Mouse (Mus musculus) ES-Bruce4 (cell line): ENCODE results near the gene Pde10a. TPM values are rescaled to one million over a fixed set of nuclear protein-coding genes. Genes with fewer than 3 reads are reported as not detected.

Experiments used
- H3K27ac ChIP-seq: 2 replicates; pipeline ENCODE4 v1.5.1; 2012; ENCODE audit warnings: low read length, inconsistent platforms; ENCODE audit not compliant: insufficient read depth
- H3K27me3 ChIP-seq: 2 replicates; pipeline ENCODE4 v1.6.1; 2012; ENCODE audit warnings: mild to moderate bottlenecking, low read length, inconsistent platforms; ENCODE audit not compliant: control insufficient read depth, poor library complexity, insufficient read depth, severe bottlenecking
- H3K36me3 ChIP-seq: 2 replicates; pipeline ENCODE4 v1.6.1; 2012; ENCODE audit warnings: inconsistent platforms, mild to moderate bottlenecking, low read length, moderate library complexity; ENCODE audit not compliant: control insufficient read depth, poor library complexity, insufficient read depth, severe bottlenecking
- H3K4me1 ChIP-seq: one replicate; pipeline ENCODE4 v1.8.1; 2011; ENCODE audit warnings: low read length; ENCODE audit not compliant: control insufficient read depth, insufficient read depth
- H3K4me3 ChIP-seq: 2 replicates; pipeline ENCODE4 v1.5.1; 2011; ENCODE audit warnings: low read depth, mild to moderate bottlenecking, low read length
- H3K9ac ChIP-seq: 2 replicates; pipeline ENCODE4 v1.6.1; 2012; ENCODE audit warnings: low read depth, mild to moderate bottlenecking, inconsistent platforms; ENCODE audit not compliant: poor library complexity, severe bottlenecking
- H3K9me3 ChIP-seq: replicated peaks from 2 replicates; pipeline ENCODE4 v1.6.1; 2012; ENCODE audit warnings: mild to moderate bottlenecking, low read length, inconsistent platforms; ENCODE audit not compliant: control insufficient read depth, poor library complexity, insufficient read depth, severe bottlenecking
- CTCF ChIP-seq: IDR thresholded peaks from one replicate; pipeline ENCODE4 v1.8.1; 2011; ENCODE audit warnings: low read depth, low read length
- EP300 ChIP-seq: IDR thresholded peaks from 2 replicates; pipeline ENCODE4 v1.6.1; 2011; ENCODE audit warnings: low read depth, low read length; ENCODE audit not compliant: insufficient read depth
- POLR2A ChIP-seq: IDR thresholded peaks from one replicate; pipeline ENCODE4 v1.8.1; 2011; ENCODE audit warnings: low read length; ENCODE audit not compliant: insufficient read depth
- polyA plus RNA-seq: library from polyadenylated mRNA; stranded (reverse); fragments of >200 nt; gene quantifications from 2 replicates; pipeline ENCODE4 v1.2.4, GENCODE M21; 2011; ENCODE audit warnings: low read depth; ENCODE audit not compliant: missing spikeins, insufficient read depth, insufficient read length

The Pde10a gene
- polyA plus RNA-seq, 1 experiment: 2.7 TPM

DNA sequence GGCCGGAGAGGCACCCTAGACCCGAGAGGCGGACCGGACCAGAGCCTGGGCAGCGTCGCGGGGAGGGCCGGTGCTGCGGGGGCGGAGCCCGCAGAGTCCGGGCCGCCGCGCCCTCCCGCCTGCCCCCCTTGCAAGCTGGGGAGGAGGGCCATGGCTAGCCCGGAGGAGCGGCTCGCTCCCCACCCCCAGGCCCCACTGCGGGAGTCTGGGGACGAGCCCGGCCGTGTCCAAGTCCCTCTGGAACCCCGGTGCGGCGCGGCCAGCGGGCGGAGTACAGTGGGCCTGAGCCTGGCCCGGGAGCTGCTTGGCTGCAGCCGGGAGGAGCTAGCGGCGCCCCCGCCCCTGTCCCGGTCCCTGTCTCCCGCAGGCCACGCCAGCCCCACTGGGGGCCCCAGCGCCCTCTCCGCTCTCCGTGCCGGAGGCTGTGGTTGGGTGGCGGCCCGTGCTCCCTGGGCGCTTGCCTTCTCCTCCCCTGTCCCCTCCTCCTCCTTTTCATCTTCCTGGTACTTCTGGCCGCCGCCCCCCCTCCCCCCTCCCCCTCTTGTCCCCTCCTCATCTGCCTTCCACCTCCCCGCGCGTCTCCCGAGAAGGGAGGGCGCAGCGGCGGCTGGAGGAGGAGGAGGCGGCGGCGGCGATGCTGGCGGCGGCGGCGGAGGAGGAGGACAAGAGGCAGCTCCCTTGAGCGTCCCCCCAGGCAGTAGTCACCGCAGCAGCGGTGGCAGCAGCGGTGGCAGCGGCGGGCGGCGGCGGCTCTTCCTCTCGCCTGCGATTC is 276.1 kb downstream of the Pde10a start:
- TF ChIP-seq CTCF: no peak
- TF ChIP-seq POLR2A: no peak

DNA sequence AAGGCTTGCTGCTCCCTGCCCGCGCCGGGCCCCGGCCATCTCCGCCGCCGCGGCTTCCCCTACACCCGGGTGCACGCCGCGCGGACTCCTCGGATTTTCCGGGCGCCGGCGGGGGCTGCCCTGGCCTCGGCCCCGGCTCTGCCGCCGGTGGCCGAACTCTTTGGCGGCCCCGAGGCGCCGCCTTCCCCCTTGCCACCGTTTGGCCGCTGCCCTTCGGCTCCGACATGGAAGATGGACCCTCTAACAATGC is 276.6 kb downstream of the Pde10a start:
- Histone ChIP-seq H3K27me3 (peaks cover 21% of the 10 kb centered on the region), H3K9me3 (no peaks in the 10 kb centered on the region), H3K27ac (no peak overlapping the region), H3K36me3 (no peaks in the 10 kb centered on the region), H3K9ac (peak overlapping the region; percentile 67), H3K4me1 (no peaks in the 10 kb centered on the region), H3K4me3 (peak overlapping the region; percentile 51)
- no peak for TF ChIP-seq EP300
- no peak for TF ChIP-seq CTCF
- TF ChIP-seq POLR2A: no peak

More for the DNA sequence above, 276.1 kb downstream of the Pde10a start:
- H3K4me3 ChIP-seq: peak overlapping the region; percentile 51
- no peaks in the 10 kb centered on the region for H3K36me3 ChIP-seq
- H3K9me3 ChIP-seq: no peaks in the 10 kb centered on the region
- no peaks in the 10 kb centered on the region for H3K4me1 ChIP-seq
- H3K27ac ChIP-seq: no peak overlapping the region
- peak overlapping the region; percentile 67 for H3K9ac ChIP-seq
- peaks cover 21% of the 10 kb centered on the region for H3K27me3 ChIP-seq

GRCm38 (mm10) chr17:8802161-8802888 is 277.2 kb downstream of the Pde10a start:
- no peaks in the 10 kb centered on the region for H3K4me1 ChIP-seq
- H3K27me3 ChIP-seq: peaks cover 21% of the 10 kb centered on the region
- no peaks in the 10 kb centered on the region for H3K36me3 ChIP-seq
- H3K9me3 ChIP-seq: no peaks in the 10 kb centered on the region
- H3K27ac ChIP-seq: no peak overlapping the region
- peak overlapping the region; percentile 67 for H3K9ac ChIP-seq
- H3K4me3 ChIP-seq: peak overlapping the region; percentile 51
- no peak for TF ChIP-seq EP300
- TF ChIP-seq POLR2A: no peak
- no peak for TF ChIP-seq CTCF

GRCm38 (mm10) chr17:8802889-8803799 is 278.0 kb downstream of the Pde10a start:
- no peaks in the 10 kb centered on the region for H3K36me3 ChIP-seq
- H3K4me3 ChIP-seq: peak overlapping the region; percentile 51
- no peak overlapping the region for H3K9ac ChIP-seq
- no peaks in the 10 kb centered on the region for H3K4me1 ChIP-seq
- no peak overlapping the region for H3K27ac ChIP-seq
- H3K9me3 ChIP-seq: no peaks in the 10 kb centered on the region
- TF ChIP-seq POLR2A (no peak), CTCF (no peak), EP300 (no peak)
- H3K27me3 ChIP-seq: peaks cover 21% of the 10 kb centered on the region

DNA sequence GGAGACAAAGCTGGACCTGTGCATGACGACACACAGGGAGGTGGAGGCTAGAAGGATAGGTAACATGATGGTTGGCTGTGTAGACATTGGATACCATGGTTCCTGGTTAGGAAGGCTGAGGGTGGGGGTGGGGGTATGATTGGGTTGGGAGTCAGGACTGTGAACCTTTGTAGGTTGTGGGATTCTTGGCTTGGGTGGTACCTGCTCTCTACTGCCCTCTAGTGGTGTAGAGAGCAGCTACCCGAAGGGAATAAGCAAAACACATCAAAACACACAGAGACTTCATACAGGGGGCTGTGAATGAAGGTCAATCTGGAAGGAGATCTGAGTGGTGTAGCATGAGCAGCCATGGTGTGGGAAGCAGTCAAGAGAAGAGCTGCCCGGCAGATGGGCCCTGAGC is 282.2 kb downstream of the Pde10a start:
- TF ChIP-seq CTCF (peak; percentile 54), EP300 (no peak)
- Histone ChIP-seq H3K27me3 (0 out of 2 replicates have a peak, but pooled peaks cover 3% of the 10 kb centered on the region), H3K4me3 (no peak overlapping the region)

GRCm38 (mm10) chr17:8809771-8810170 is 284.6 kb downstream of the Pde10a start:
- no peak for TF ChIP-seq CTCF
- no peak for TF ChIP-seq POLR2A
- no peak for TF ChIP-seq EP300
- no peaks in the 10 kb centered on the region for H3K27me3 ChIP-seq
- no peak overlapping the region for H3K27ac ChIP-seq
- no peaks in the 10 kb centered on the region for H3K36me3 ChIP-seq
- H3K4me3 ChIP-seq: no peak overlapping the region
- no peaks in the 10 kb centered on the region for H3K4me1 ChIP-seq
- H3K9me3 ChIP-seq: no peaks in the 10 kb centered on the region
- no peak overlapping the region for H3K9ac ChIP-seq

More for the DNA sequence above, 282.2 kb downstream of the Pde10a start:
- no peak overlapping the region for H3K27ac ChIP-seq
- H3K9ac ChIP-seq: no peak overlapping the region
- no peaks in the 10 kb centered on the region for H3K36me3 ChIP-seq
- no peaks in the 10 kb centered on the region for H3K4me1 ChIP-seq
- no peaks in the 10 kb centered on the region for H3K9me3 ChIP-seq
